Mouse (Mus musculus) heart, adult 2 months (tissue): Measurements from ENCODE around the gene Slc4a8. TPM values are rescaled to one million over a fixed set of nuclear protein-coding genes. Genes with fewer than 3 reads are reported as not detected.
"Not testable (repeated sequence)": the region's sequence is repeated elsewhere in the genome, so short reads cannot be mapped to it uniquely, and the experiment has no call there.

Source experiments
- DNase-seq, 2 experiments: peaks; one replicate each; pipeline ENCODE4 v3.0.0; 2021
- H3K27ac ChIP-seq: fragments of 200-600 bp; 2 replicates; pipeline ENCODE4 v1.8.1; 2022
- H3K27me3 ChIP-seq: fragments of 200-500 bp; 2 replicates; pipeline ENCODE4 v1.6.1; 2012; ENCODE audit warnings: mild to moderate bottlenecking, low read length, inconsistent platforms, mixed read lengths; ENCODE audit not compliant: control insufficient read depth, insufficient read depth
- H3K36me3 ChIP-seq: fragments of 200-500 bp; 2 replicates; pipeline ENCODE4 v1.6.1; 2012; ENCODE audit warnings: low read length, inconsistent platforms; ENCODE audit not compliant: control insufficient read depth, insufficient read depth
- H3K4me1 ChIP-seq: fragments of 200-500 bp; 2 replicates; pipeline ENCODE4 v1.6.1; 2011; ENCODE audit warnings: low read length; ENCODE audit not compliant: control insufficient read depth, insufficient read depth
- H3K4me3 ChIP-seq: fragments of 200-600 bp; 2 replicates; pipeline ENCODE4 v1.8.1; 2022
- H3K79me2 ChIP-seq: fragments of 200-500 bp; replicated peaks from 2 replicates; pipeline ENCODE4 v1.6.1; 2012; ENCODE audit warnings: mild to moderate bottlenecking, inconsistent platforms, low read length, moderate library complexity, mixed read lengths; ENCODE audit not compliant: control insufficient read depth, insufficient read depth
- H3K9ac ChIP-seq: fragments of 200-500 bp; 2 replicates; pipeline ENCODE4 v1.6.1; 2012; ENCODE audit warnings: low read depth, mild to moderate bottlenecking, control low read depth, inconsistent platforms, low read length, mixed read lengths
- CTCF ChIP-seq: fragments of 200-600 bp; IDR thresholded peaks from 2 replicates; pipeline ENCODE4 v1.8.1; 2022; ENCODE audit warnings: antibody characterized with exemption, mild to moderate bottlenecking, moderate library complexity
- EP300 ChIP-seq: fragments of 200-500 bp; IDR thresholded peaks from 2 replicates; pipeline ENCODE4 v1.6.1; 2011; ENCODE audit warnings: low read depth, low read length, control low read depth; ENCODE audit not compliant: insufficient read depth
- POLR2A ChIP-seq: fragments of 200-500 bp; IDR thresholded peaks from 2 replicates; pipeline ENCODE4 v1.6.1; 2011; ENCODE audit warnings: mild to moderate bottlenecking, low read depth, low read length, control low read depth; ENCODE audit not compliant: insufficient read depth
- WGBS: fragments of 180-500 bp; shearing (Covaris S2); methylation state at CpG from one replicate; pipeline ENCODE4 v1.1.7; 2018; 5-methylcytosine and 5-hydroxymethylcytosine counted together
- intact Hi-C: fragments of 180-260 bp; cut with DNase I; formaldehyde crosslinking; loops from one replicate; pipeline ENCODE4 v1.15.1; 2025
- polyA plus RNA-seq: library from polyadenylated mRNA; depleted of rRNA; stranded (reverse); fragments of >200 nt; gene quantifications from 2 replicates; pipeline ENCODE4 v1.2.3, GENCODE M21; 2012
- total RNA-seq, 2 experiments: library from RNA; stranded (reverse); gene quantifications; 2 replicates each; pipeline ENCODE4 v1.2.3; 2021

Gene Slc4a8
- total and polyA plus RNA-seq, 3 experiments, result 0.96 to 4.1 (median 2.8) TPM

DNA sequence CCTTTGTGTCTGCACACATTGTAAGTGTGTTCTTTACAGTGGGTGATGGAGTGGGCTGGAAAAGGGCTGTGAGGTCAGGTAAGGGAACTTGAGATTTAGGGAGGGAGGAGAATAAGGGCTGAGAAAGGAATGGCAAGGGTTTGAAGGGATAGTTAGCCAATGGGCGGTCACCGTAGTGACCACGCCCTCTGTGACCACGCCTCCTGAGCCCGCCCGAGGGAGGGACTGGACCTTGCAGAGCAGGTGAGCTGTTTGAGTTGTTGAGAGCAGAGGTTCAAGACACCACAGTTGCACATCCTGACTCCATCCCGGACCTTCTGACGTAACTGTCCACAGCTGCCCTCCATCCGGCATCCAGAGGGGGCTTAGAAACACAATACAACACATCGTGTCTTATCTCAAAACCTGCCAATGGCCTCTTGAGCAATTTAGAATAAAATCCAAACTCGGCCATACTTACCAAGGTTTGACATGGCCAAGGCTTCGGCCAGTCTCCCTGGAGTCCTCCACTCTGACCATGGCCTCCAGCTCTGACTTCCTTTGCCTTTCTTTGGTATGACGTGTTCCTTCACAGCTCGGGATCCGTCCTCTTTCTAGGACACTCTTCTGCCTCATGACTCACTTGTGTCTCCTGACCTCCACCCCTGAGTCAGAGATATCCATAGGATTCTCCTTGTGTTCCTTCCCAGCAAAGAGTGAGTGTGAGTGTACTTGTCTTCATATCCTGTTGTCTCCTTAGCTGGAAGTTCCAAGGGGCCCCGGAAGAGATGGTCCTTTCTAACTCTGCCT lies 2.8 kb downstream of the Slc4a8 start:
- intact Hi-C loops, result loop anchor here (5.0 kb wide), 1 partner anchor 48 kb away; no protein-coding TSS in a partner anchor
- TF ChIP-seq CTCF (no peak), POLR2A (no peak), EP300 (no peak)
- WGBS, result 59% methylated on average over 16 of the region's 16 CpGs
- H3K36me3 ChIP-seq, result no peaks in the 10 kb centered on the region
- no peak overlapping the region for H3K4me3 ChIP-seq
- H3K9ac ChIP-seq, result no peak overlapping the region
- no peak overlapping the region for H3K27ac ChIP-seq
- peaks cover 7% of the 10 kb centered on the region for H3K27me3 ChIP-seq
- DNase-seq, result no peak
- no peaks in the 10 kb centered on the region for H3K79me2 ChIP-seq
- no peaks in the 10 kb centered on the region for H3K4me1 ChIP-seq

DNA sequence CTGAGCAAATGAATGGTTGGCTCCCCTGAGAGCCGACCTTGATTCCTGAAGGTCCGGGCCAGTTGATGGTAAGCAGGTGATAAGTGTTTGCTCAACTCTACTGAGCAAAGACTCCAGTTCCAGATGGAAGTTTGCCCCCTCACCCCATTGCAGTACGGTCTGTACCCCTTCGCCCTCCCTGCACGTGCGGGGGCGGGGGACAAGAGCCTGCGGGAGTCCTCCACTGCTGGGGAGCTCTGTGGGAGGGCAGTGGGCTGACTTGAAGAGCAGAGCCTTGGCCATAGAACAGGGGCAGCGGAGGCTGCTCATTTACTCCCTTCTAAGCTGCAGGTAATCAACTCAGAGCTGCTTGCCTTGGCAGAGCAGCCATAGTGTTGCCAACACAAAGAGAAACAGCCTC lies 5.3 kb downstream of the Slc4a8 start:
- no peak overlapping the region for H3K27ac ChIP-seq
- H3K79me2 ChIP-seq, result no peaks in the 10 kb centered on the region
- no peak overlapping the region for H3K9ac ChIP-seq
- no peak overlapping the region for H3K4me3 ChIP-seq
- WGBS, result 70% methylated on average over 9 of the region's 9 CpGs
- TF ChIP-seq POLR2A (no peak), CTCF (no peak), EP300 (no peak)
- DNase-seq, result no peak
- no peaks in the 10 kb centered on the region for H3K4me1 ChIP-seq
- intact Hi-C loops, result no loop called here
- H3K27me3 ChIP-seq, result peaks cover 5% of the 10 kb centered on the region
- no peaks in the 10 kb centered on the region for H3K36me3 ChIP-seq

GRCm38 (mm10) chr15:100767851-100768250 lies 6.3 kb downstream of the Slc4a8 start:
- DNase-seq, result no peak
- peaks cover 3% of the 10 kb centered on the region for H3K27me3 ChIP-seq
- TF ChIP-seq CTCF (no peak), EP300 (no peak), POLR2A (no peak)
- no peak overlapping the region for H3K9ac ChIP-seq
- H3K4me1 ChIP-seq, result no peaks in the 10 kb centered on the region
- no peak overlapping the region for H3K4me3 ChIP-seq
- no peak overlapping the region for H3K27ac ChIP-seq
- H3K79me2 ChIP-seq, result no peaks in the 10 kb centered on the region
- H3K36me3 ChIP-seq, result no peaks in the 10 kb centered on the region
- 74% methylated on average over 13 of the region's 13 CpGs for WGBS
- intact Hi-C loops, result no loop called here

DNA sequence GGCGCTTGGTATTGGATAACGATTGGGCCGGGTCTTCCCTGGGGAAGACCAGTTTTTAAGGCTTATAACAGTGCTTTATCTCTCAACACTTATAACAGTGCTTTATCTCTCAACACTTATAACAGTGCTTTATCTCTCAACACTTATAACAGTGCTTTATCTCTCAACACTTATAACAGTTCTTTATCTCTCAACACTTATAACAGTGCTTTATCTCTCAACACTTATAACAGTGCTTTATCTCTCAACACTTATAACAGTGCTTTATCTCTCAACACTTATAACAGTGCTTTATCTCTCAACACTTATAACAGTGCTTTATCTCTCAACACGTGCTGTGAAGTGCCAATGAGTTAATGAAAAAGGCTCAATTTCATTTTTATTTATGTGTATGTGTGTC lies 7.5 kb downstream of the Slc4a8 start:
- 60% methylated on average over 4 of the region's 4 CpGs for WGBS
- intact Hi-C loops, H3K9ac ChIP-seq, DNase-seq, H3K36me3 ChIP-seq, H3K4me1 ChIP-seq, H3K4me3 ChIP-seq, H3K27ac ChIP-seq, H3K27me3 ChIP-seq, H3K79me2 ChIP-seq: not testable (repeated sequence)

- Histone ChIP-seq H3K4me3 (no peak overlapping the region), H3K4me1 (no peaks in the 10 kb centered on the region), H3K79me2 (no peaks in the 10 kb centered on the region), H3K36me3 (no peaks in the 10 kb centered on the region), H3K27ac (no peak overlapping the region), H3K9ac (no peak overlapping the region), H3K27me3 (no peaks in the 10 kb centered on the region)
- 94% methylated on average over 5 of the region's 5 CpGs for WGBS
- DNase-seq, result no peak
- TF ChIP-seq EP300 (no peak), POLR2A (no peak), CTCF (no peak)
- intact Hi-C loops, result no loop called here
These were observed 8.8 kb downstream of the Slc4a8 start for GRCm38 (mm10) chr15:100770338-100770737.

DNA sequence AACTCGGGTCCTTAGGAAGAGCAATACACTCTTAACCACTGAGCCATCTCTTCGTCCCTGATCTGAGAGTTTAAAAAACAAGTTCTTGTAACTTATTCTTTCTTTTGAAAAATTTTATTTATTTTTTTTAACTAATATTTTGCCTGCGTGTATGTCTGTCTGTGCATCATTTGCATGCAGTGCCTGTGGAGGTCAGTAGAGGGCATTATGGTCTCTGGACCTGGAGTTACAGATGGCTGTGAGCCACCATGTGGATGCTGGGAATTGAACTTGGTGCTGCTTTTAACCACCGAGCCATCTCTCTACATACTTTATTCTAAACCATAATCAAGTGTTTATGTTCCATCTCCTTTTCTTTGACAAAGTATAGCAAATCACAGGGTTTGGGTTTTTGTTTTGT lies 11.1 kb downstream of the Slc4a8 start:
- no peak overlapping the region for H3K9ac ChIP-seq
- no peaks in the 10 kb centered on the region for H3K27me3 ChIP-seq
- no peaks in the 10 kb centered on the region for H3K36me3 ChIP-seq
- no peaks in the 10 kb centered on the region for H3K4me1 ChIP-seq
- no peak overlapping the region for H3K4me3 ChIP-seq
- H3K27ac ChIP-seq, result no peak overlapping the region
- no peak for DNase-seq
- WGBS, result 81% methylated on average over 4 of the region's 4 CpGs
- H3K79me2 ChIP-seq, result no peaks in the 10 kb centered on the region
- intact Hi-C loops, result no loop called here
- TF ChIP-seq POLR2A (no peak), CTCF (peak; percentile 30)

DNA sequence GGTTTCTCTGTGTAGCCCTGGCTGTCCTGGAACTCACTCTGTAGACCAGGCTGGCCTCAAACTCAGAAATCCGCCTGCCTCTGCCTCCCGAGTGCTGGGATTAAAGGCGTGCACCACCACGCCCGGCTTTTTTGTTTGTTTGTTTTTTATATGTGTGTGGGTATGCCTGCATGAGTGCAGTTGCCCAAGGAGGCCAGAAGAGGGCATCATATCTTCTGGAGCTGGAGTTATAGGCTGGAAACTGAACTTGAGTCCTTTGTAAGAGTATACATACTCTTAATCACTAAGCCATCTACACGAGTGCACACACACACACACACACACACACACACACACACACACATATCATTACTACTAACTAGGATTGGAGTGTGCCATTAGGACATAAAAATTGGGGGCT lies 12.3 kb downstream of the Slc4a8 start:
- H3K36me3 ChIP-seq, H3K4me3 ChIP-seq, H3K27ac ChIP-seq, intact Hi-C loops, DNase-seq, H3K27me3 ChIP-seq, H3K79me2 ChIP-seq, H3K4me1 ChIP-seq, H3K9ac ChIP-seq: not testable (repeated sequence)
- 98% methylated on average over 6 of the region's 6 CpGs for WGBS
